Mouse (Mus musculus) brain, embryonic 14.5 days (tissue): ENCODE results near the gene Rnaseh2a.

Source experiments
- CTCF ChIP-seq: fragments of 200-500 bp; IDR thresholded peaks from 2 replicates; pipeline ENCODE4 v1.5.1; 2012; ENCODE audit warnings: inconsistent platforms, mild to moderate bottlenecking, moderate library complexity, borderline replicate concordance; ENCODE audit not compliant: insufficient read depth, insufficient read length; ENCODE audit errors: extremely low read depth
- POLR2A ChIP-seq: fragments of 200-500 bp; IDR thresholded peaks from 2 replicates; pipeline ENCODE4 v1.6.1; 2012; ENCODE audit warnings: mild to moderate bottlenecking, inconsistent platforms, borderline replicate concordance; ENCODE audit not compliant: poor library complexity, insufficient read depth, insufficient read length, severe bottlenecking; ENCODE audit errors: extremely low read depth

GRCm38 (mm10) chr8:84987903-84988302 is 18.3 kb upstream of the Rnaseh2a start:
- TF ChIP-seq CTCF: no peak
- no peak for TF ChIP-seq POLR2A
